Mouse (Mus musculus) regulatory T cell (primary cell): ENCODE measurements around the gene Peli2.

Source experiments
- in situ Hi-C: fragments of 300-600 bp; cut with MboI, MseI; formaldehyde crosslinking; loops from one replicate; pipeline ENCODE4 v1.15.1; 2025; ENCODE audit warnings: high pct_unique_total_duplicates

The Peli2 gene

DNA sequence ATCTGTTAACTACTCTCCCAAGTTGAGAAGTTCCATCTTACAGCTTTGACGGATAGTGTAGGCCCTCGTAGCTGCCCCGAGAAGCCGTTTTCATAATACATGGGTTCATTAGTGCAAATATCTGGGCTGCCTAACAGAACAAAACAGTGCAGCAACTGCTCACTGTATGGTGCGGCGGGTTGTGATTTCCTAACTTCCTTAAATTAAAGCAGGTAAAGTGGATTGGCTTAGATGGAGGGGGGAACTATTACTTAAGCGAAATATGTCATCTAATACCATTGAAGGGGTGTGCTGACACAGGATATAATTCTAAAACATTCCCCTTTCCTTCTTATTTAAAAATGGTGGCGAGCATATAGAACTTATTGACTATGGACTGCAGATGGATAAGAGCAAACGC is 101.4 kb downstream of the Peli2 start:
- in situ Hi-C loops: no loop called here

DNA sequence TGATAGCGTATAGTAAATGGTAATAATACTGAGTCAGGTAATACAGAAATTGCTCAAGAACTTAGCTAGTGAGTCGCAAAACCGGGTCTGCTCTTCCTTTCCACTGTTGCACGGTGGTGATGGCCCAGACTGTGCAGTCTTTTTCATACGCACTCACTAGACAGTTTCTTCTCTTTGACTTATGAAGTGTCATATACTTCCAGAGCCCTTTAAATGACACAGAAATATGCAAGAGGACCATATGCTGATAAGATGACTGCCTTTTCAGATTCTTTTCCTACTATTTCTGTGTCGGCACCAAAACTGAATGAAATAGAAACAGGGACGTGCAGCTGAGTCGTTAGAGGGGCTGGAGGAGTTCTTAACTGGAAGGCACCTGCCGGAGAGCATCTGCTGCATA is 102.1 kb downstream of the Peli2 start:
- in situ Hi-C loops: no loop called here

- in situ Hi-C loops: no loop called here
Observed at GRCm38 (mm10) chr14:48224203-48224602, 103.6 kb downstream of the Peli2 start.

DNA sequence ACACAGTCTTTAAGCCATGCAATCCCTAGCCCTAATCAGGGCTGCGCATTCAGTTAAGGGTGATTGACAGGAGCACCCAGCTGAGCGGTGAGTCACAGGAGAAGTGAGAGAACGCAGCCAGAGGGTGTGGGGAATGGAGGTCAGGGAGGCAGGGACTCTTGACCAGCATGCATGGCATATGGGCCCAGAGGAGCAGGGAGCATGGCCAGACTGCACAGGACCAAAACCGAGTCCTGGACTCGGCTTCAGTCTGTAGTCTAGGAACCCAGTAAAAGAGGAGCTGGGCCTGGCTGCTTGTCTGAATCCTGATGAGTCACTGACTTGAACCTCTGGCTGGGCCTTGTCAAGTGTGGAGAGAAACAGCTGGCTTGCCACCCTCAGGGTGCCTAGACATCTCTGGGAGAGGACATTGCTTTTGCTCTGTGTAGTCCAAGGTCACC is 104.3 kb downstream of the Peli2 start:
- in situ Hi-C loops: no loop called here

DNA sequence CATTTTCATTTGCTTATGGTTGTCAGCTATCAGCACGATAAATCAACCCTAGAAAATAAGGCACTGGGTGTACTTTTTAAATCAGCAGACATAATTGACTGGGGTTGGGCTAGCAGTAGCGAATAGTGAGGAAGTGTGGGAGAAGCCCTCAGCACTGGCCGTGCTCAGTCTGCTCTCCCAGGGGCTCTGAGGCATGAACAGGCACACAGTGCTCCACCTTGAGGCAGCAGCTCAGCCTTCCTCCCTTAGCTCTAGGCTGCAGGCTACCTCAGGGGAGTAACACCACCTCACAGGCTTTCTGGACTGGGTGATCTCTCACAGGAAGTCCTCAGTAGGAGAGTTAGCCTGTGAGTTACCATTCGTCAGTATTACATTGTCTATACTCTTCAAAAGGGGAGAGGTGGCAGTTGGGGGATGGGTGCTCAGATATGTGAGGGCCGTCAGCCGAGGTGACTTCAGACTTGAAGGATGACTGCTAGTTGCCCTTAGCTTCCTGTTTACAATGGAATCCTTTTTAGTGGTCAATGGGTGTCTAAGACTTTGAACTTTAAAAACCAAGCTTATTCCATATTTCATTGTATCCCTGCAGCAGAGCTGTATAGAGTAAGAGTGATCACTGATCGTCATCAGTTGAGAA is 105.3 kb downstream of the Peli2 start:
- in situ Hi-C loops: no loop called here

- in situ Hi-C loops: no loop called here
Observed at GRCm38 (mm10) chr14:48226759-48227158, 106.1 kb downstream of the Peli2 start.

GRCm38 (mm10) chr14:48234785-48235519 is 114.3 kb downstream of the Peli2 start:
- in situ Hi-C loops: no loop called here

DNA sequence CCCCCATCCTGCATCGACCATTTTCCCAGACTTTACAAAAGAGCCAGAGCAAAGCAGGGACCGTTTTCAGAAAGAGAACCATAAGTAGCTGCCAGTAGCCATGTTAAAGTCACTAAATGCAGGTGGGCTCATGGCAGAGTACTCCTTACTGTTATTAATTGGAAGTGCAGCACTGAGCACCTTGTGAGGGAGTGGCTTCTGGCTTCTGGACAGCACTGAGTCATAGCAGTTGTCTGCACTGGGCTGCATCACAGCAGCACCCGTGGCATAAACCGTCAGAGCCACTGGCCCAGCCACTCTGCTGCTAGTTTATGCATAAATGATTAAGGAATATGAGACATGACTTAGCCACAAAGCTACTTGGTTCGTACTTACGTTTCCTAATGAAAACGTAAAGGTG is 120.7 kb downstream of the Peli2 start:
- in situ Hi-C loops: no loop called here

GRCm38 (mm10) chr14:48246236-48246635 is 125.6 kb downstream of the Peli2 start:
- in situ Hi-C loops: no loop called here

- in situ Hi-C loops: no loop called here
Observed at GRCm38 (mm10) chr14:48246963-48247362, 126.3 kb downstream of the Peli2 start.

DNA sequence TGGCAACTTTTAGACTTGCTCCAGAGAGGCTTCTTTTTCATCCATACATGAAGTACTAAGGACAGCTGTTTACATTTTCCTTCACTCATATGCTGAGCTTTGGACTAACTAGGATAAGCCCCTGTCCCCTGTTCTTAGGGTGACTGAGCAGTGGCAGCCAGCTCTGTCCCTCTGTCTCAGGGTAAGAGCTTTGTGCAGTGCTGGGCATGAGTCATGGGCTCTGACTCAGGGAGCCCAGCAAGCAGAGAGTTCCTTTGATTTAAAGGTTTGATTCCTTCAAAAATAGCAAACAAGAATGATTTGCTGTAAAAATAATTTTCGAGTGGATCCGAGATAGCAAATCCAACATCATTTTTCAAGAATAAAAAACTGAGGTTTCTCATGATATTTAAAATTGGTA is 128.8 kb downstream of the Peli2 start:
- in situ Hi-C loops: no loop called here

GRCm38 (mm10) chr14:48249909-48250308 is 129.3 kb downstream of the Peli2 start:
- in situ Hi-C loops: no loop called here

DNA sequence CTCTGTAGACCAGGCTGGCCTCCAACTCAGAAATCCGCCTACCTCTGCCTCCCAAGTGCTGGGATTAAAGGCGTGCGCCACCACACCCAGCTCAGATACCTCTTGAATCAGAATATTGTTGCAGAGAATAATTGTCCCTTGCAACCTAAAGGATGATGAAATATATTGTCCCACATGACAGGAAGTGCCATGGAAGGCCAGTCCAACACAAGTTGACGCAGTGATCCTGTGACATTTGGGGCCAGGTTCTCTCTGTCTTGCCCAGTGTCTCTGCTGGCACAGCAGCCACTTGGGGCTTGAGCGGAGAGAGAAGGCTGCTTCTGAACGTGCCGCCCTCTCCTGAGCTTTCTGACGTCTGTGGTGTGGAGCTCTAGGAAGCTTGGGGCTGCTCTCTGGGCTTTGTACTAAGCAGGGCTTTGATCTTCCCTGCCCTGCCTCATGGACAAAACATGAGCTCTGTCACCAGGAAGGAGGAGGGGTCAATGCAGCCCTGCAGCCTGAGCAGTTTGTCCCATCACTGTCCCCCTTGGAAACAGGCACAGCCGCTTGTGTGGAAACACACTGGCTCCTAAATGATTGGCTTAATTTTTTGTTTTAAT is 130.9 kb downstream of the Peli2 start:
- in situ Hi-C loops: no loop called here

DNA sequence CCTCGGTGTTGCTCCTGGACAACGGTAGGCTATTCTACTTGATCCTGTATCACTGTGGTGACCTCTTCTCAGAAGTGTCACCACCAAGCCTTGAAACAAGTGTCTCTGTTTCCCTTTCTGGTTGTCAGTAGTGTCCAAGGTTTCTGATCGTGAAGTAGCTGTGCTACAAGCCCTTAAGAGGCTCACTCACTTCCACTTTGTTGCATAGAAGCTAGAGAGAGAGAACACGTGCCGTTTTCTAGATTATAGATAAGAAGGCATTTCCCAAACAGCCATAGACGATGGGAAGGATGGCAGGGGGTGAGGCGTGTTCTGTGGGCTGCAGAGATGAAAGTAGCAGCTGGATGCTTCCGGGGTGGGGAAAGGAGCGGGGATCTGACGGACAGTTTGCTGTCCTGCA is 132.6 kb downstream of the Peli2 start:
- in situ Hi-C loops: no loop called here

DNA sequence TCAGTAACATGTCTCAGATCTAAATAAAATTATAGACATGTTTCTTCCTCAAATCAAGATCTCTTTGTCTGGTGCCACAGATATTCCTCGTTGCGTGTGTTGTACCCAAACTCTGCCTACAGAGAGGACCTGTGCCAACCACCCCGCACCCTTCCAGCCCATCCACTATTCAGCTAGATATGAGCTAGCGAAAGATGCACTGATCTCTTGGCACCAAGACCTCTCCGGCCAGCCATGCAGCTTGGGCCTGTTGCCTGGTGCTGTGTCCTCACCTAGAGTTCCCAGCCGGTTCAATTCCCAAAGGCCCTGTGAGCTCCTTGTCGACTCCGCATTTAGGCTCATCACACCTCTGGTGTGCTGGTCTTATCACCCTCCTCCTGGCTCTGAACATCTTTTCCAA is 134.1 kb downstream of the Peli2 start:
- in situ Hi-C loops: no loop called here

- in situ Hi-C loops: no loop called here
Observed at GRCm38 (mm10) chr14:48255290-48255689, 134.7 kb downstream of the Peli2 start.

- in situ Hi-C loops: no loop called here
Observed at GRCm38 (mm10) chr14:48257759-48258158, 137.1 kb downstream of the Peli2 start.

- in situ Hi-C loops: no loop called here
Observed at GRCm38 (mm10) chr14:48258696-48259366, 138.2 kb downstream of the Peli2 start.

- in situ Hi-C loops: no loop called here
Observed at GRCm38 (mm10) chr14:48263146-48263545, 142.5 kb downstream of the Peli2 start.

DNA sequence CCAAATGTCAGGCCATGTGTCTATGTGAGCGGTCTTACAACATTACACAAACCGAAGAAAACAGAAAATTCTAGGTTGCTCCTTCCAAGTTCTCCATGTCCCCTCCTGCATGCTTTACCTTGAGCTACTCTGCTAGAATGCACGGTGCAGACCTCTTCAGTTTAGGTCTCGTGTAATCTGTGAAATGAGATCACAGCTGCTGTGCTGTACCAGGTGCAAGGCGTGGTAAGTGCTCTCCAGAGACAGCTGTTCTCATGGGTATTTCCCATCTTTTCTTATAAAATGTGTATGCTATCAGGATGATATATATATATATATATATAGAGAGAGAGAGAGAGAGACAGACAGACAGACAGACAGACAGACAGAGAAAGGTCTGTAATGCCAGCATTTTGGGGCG is 146.1 kb downstream of the Peli2 start:
- in situ Hi-C loops: no loop called here

DNA sequence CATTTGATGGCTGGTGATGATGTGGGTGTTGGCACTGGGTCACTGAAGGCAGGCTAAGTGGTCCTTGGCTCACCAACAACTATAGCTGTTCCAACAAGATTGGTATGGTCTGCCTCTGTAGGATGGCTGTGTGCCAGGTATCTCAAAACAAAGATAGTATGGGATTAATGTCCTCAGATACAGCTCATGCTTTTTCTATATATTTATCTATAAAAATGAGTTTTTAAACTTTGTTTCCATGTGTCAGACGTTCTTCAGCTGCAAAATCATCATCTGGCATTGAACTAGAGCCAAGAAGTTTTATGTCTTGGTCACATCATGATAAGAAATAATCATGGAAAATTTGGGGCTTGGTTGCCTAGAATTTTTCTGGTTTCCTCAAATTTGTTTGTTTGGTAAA is 157.7 kb downstream of the Peli2 start:
- in situ Hi-C loops: no loop called here

DNA sequence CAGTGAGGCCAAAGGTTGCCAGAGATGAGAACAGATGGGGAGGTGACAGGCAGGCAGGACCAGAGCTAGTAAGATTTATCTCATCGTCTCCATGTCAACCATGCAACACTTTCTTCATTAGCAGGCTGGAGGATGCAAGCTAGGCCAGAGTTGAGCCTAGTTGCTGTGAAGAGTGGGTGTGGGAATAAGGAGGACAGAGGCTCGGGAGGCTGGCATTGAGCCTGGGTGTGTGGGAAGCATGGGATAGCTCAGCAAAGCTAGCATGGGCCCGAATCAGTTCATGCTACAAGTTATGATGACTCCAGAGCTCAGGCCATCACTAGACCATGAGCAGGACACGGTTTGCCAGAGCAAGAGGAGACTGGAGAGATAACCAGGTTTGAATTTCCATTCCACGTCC is 166.3 kb downstream of the Peli2 start:
- in situ Hi-C loops: no loop called here

DNA sequence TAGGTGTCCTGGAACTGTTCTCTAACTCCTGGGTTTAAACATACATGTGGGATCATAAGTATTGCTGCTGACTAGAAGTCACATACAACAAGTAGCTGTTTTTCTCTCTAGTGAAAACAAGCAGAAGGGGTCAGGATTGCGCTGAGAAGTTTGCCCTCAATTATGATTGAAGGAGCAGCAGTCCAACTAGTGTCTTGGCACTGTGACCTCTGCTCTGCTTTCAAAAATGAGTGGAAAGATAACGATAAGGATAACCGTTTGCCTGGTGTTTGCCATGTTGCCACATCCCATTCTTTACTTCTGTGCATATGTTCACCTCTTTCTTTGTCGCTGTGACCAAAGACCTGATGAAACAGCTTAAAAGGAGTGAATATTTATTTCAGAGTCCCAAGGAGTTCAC is 167.0 kb downstream of the Peli2 start:
- in situ Hi-C loops: no loop called here
